Mouse (Mus musculus): ENCODE data around the gene Cass4. TPM values are rescaled to one million over a fixed set of nuclear protein-coding genes. Genes with fewer than 3 reads are reported as not detected.

The Cass4 gene
- 0.37 and 0.61 TPM in 2 replicates for polyA plus RNA-seq (2012; rRNA removed)

DNA sequence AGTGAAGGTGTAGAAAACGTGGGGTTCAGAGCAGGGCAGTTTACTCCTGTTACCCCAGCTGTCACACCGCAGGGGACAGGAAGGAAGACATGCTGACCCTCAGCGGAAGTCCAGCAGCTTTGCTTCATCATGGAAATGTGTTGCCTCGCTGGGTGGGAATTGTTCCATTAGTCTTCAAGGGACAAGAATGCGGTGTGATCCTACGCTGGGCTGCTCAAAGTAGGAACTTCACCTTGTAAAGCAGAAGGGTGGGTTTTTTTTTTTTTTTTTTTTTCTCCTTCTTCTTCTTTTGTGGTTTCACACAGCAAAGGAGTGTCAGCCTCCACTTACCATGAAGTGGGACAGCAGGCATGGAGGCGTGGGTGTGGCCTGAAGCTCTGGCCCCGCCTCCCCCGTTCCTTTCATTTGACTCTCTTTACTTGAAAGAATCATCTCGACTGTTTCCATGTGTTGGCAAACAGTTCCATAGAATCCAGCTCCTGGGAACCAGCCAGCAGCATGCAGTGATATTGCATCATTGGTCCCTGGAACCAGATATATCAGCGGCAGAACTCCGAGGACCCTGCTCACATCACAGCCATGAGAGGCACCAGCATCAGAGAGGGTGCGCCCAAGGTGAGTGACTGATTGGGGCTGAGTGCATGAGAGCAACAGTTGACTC is at the start of gene Cass4:
Gene Cass4, plus strand, starts transcription at position 404 of the 661 bp plus-strand sequence.
- Histone ChIP-seq H3K27ac (ENCODE audit: insufficient read depth, low read depth, low read length) (no peak within 1 kb of the TSS), H3K4me3 (ENCODE audit: low read depth, low read length) (peak within 1 kb of the TSS; percentile 40), H3K27me3 (ENCODE audit: control insufficient read depth, insufficient read depth, low read length) (no peaks in the 10 kb centered on the region), H3K36me3 (ENCODE audit: control insufficient read depth, insufficient read depth, low read length) (no peaks in the 10 kb centered on the region), H3K4me1 (ENCODE audit: control insufficient read depth, insufficient read depth, insufficient read length, low read length) (no peaks in the 10 kb centered on the region)
- 19% methylated on average over 13 of the region's 13 CpGs for WGBS
- TF ChIP-seq POLR2A (IDR thresholded peaks at IDR 0.05; ENCODE audit: low read depth, low read length) (no peak), CTCF (IDR thresholded peaks at IDR 0.05; ENCODE audit: extremely low read depth, insufficient read length, insufficient replicate concordance, low read depth, low read length) (no peak)

DNA sequence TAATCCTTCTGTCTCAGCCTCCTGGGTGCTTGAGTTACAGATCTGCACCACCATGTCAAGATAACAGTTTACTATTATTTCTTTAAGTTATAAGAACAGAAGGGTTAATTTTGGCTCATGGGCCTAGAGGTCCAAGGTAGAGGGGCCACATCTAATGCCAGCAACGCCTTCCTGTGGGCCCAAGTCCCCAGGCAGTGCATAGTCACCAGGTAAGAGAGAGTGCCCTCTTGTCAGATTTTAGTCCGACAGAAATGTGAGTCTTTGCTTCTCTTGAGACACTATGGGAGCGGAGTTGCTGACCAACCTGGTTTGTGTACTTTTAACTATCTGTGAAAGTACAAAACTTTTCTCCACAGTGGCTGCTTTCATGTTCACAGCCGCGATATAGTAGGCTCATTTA is 48.9 kb upstream of the Cass4 start:
- Histone ChIP-seq H3K27me3 (ENCODE audit: control insufficient read depth, insufficient read depth, low read length) (no peaks in the 10 kb centered on the region), H3K4me1 (ENCODE audit: control insufficient read depth, insufficient read depth, insufficient read length, low read length) (no peaks in the 10 kb centered on the region; the same call in 1 of the 2 replicates), H3K4me3 (ENCODE audit: low read depth, low read length) (no peak overlapping the region), H3K27ac (ENCODE audit: insufficient read depth, low read depth, low read length) (no peak overlapping the region), H3K36me3 (ENCODE audit: control insufficient read depth, insufficient read depth, low read length) (no peaks in the 10 kb centered on the region)
- TF ChIP-seq CTCF (IDR thresholded peaks at IDR 0.05; ENCODE audit: extremely low read depth, insufficient read length, insufficient replicate concordance, low read depth, low read length) (no peak), POLR2A (IDR thresholded peaks at IDR 0.05; ENCODE audit: low read depth, low read length) (no peak)
- 25% methylated on average over 5 of the region's 5 CpGs for WGBS

DNA sequence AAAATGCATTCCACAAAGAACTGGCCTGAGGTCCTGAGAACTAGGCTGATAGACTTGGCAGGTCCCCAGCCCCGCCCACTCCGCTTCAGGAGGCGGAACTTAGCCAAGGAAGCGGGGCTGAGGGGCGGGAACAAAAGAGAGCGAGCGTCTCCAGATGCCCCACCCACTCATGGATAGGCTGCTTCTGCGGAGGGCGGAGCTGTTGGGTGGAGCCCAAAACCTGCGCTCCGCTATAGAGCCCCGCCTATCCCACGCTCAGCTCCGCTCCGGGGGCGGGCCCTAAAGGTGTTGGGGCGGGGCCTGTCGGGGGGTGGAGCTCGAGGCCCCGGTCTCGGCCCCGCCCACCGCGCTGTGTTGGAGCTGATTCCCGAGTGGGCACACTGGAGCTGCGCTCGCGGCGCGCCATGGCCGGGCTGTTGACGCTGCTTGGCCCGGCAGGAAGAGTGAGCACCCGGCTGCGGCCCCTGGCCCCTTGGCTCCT is 48.3 kb upstream of the Cass4 start, which contains the start of gene Fam210b:
Gene Fam210b, plus strand, starts transcription at position 308 of the 481 bp plus-strand sequence.
- Histone ChIP-seq H3K27me3 (ENCODE audit: control insufficient read depth, insufficient read depth, low read length) (no peaks in the 10 kb centered on the region), H3K27ac (ENCODE audit: insufficient read depth, low read depth, low read length) (peak within 1 kb of the TSS; percentile 38; the same call in 1 of the 2 replicates), H3K36me3 (ENCODE audit: control insufficient read depth, insufficient read depth, low read length) (no peaks in the 10 kb centered on the region), H3K4me3 (ENCODE audit: low read depth, low read length) (peak within 1 kb of the TSS; percentile 97), H3K4me1 (ENCODE audit: control insufficient read depth, insufficient read depth, insufficient read length, low read length) (no peaks in the 10 kb centered on the region; the same call in 1 of the 2 replicates)
- under 1% methylated on average over 35 of the region's 35 CpGs for whole genome bisulfite sequencing
- TF ChIP-seq CTCF (IDR thresholded peaks at IDR 0.05; ENCODE audit: extremely low read depth, insufficient read length, insufficient replicate concordance, low read depth, low read length), result no peak
- peak; percentile 74; the same call in 1 of the 2 replicates for TF ChIP-seq POLR2A (IDR thresholded peaks at IDR 0.05; ENCODE audit: low read depth, low read length)

DNA sequence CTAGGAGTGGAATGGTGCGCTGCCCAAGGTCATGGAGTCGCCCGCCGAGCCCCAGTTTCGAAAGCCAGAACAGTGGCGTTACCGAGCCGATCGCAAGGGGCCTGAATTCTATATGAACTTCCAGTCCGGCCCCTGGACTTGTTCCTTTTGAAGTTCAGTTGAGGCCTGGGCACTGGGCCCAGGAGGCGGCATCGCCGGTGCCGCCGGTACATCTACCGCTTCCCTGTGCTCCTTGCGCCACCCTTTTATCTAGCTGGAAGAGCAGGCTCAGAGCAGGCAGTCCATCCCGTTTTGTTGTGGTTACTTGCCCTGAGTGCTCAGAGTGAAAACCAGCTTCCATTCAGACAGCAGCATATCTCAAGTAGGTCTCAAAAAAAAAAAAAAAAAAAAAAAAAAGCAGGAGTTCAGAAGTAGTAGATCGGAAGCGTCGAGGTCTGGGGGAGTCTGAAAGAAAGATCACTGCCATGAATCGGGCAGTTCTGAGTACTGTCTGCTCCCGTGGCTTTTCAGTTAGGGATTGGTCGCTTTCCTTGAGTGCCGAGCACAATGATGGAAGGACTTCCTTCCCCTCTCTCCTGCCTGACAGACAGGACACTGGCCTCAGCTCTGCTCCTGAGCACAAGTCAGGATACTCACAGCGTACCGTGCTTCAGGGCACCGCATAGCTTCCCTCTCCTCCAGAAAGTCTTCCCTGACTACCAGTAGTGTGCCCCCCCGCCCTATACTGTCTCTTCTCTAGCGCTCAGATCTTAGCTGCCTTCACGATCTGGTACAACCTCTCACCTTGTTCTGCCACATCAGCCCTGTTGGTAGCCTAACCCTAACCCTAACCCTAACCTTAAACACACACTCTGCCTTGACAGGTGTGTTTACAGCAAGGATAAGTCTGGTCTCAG is 47.3 kb upstream of the Cass4 start:
- H3K27me3 ChIP-seq (ENCODE audit: control insufficient read depth, insufficient read depth, low read length), result no peaks in the 10 kb centered on the region
- WGBS, result 15% methylated on average over 31 of the region's 31 CpGs
- TF ChIP-seq CTCF (IDR thresholded peaks at IDR 0.05; ENCODE audit: extremely low read depth, insufficient read length, insufficient replicate concordance, low read depth, low read length), result no peak
- no peak for TF ChIP-seq POLR2A (IDR thresholded peaks at IDR 0.05; ENCODE audit: low read depth, low read length)
- peak overlapping the region; percentile 97 for H3K4me3 ChIP-seq (ENCODE audit: low read depth, low read length)
- H3K27ac ChIP-seq (ENCODE audit: insufficient read depth, low read depth, low read length), result no peak overlapping the region
- H3K36me3 ChIP-seq (ENCODE audit: control insufficient read depth, insufficient read depth, low read length), result no peaks in the 10 kb centered on the region
- H3K4me1 ChIP-seq (ENCODE audit: control insufficient read depth, insufficient read depth, insufficient read length, low read length), result peaks cover 2% of the 10 kb centered on the region

DNA sequence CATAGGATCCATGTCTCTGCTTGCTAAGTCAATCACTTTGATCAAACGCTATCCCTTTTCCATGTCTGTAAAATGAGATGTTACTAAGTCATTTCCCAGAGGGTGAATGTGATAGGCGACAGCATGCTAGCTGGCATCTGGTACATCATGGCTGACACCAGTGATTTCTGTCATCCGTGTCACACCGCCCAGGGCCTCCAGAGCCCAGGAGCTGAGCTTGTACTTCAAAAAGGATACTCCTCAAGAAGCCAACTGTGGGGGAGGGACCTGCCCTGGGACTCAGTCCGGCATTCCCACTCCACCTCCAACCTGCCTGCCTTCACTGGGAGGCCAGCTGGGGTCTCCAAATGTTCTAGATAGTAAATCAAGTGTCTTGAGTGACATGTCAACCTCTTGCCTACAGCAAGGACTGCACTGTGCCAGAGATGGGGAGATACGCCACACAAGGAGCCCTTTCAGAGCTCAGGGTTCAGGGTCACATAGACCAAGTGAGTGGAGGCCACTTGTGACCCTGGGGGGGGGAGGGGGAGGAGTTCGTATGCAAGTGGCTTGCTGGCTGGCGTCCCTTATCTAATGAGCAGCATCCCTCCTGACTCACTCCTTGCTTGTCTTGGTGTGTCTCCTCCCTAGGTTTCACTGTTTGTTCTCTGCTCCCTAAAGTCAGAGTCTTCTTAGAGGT is 46.5 kb upstream of the Cass4 start:
- Histone ChIP-seq H3K4me1 (ENCODE audit: control insufficient read depth, insufficient read depth, insufficient read length, low read length) (peaks cover 2% of the 10 kb centered on the region), H3K27me3 (ENCODE audit: control insufficient read depth, insufficient read depth, low read length) (no peaks in the 10 kb centered on the region), H3K27ac (ENCODE audit: insufficient read depth, low read depth, low read length) (no peak overlapping the region), H3K36me3 (ENCODE audit: control insufficient read depth, insufficient read depth, low read length) (no peaks in the 10 kb centered on the region), H3K4me3 (ENCODE audit: low read depth, low read length) (no peak overlapping the region)
- no peak for TF ChIP-seq POLR2A (IDR thresholded peaks at IDR 0.05; ENCODE audit: low read depth, low read length)
- no peak for TF ChIP-seq CTCF (IDR thresholded peaks at IDR 0.05; ENCODE audit: extremely low read depth, insufficient read length, insufficient replicate concordance, low read depth, low read length)
- 82% methylated on average over 8 of the region's 8 CpGs for WGBS

DNA sequence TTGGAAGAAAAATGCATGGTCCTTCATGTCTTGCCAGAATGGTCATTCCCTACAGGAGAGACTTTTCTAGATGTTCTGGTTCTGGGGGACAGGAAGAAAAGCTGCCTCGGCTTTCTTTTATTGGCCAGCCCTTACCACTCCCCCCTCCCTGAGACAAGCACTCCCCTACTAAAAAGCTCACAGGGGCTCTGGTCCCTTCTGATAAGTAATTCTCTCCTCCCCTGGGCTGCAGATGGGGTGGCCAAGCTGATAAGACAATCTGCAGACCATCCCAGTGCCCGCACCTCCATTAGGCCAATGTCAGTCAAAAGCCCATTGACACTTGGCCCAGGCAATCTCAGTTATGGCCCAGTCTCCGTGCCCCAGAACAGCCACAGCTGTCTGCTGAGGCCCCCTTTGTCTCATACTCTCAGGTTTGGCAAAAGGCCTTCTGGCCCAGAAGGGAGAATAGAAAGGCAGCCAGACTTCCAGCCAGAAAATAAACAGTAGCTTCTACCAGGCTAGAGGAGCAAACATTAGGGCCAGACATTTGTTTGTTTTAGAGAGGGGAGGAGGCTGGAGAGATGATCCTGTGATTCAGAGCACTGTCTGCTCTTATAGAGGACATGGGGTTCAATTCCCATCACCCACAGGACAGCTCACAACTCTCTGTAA is 45.2 kb upstream of the Cass4 start:
- H3K36me3 ChIP-seq (ENCODE audit: control insufficient read depth, insufficient read depth, low read length), result peaks cover 5% of the 10 kb centered on the region
- TF ChIP-seq CTCF (IDR thresholded peaks at IDR 0.05; ENCODE audit: extremely low read depth, insufficient read length, insufficient replicate concordance, low read depth, low read length) (no peak), POLR2A (IDR thresholded peaks at IDR 0.05; ENCODE audit: low read depth, low read length) (no peak)
- no peak overlapping the region for H3K4me3 ChIP-seq (ENCODE audit: low read depth, low read length)
- no peaks in the 10 kb centered on the region for H3K27me3 ChIP-seq (ENCODE audit: control insufficient read depth, insufficient read depth, low read length)
- WGBS, result 52% methylated on average over 3 of the region's 3 CpGs
- peaks cover 2% of the 10 kb centered on the region for H3K4me1 ChIP-seq (ENCODE audit: control insufficient read depth, insufficient read depth, insufficient read length, low read length)
- no peak overlapping the region for H3K27ac ChIP-seq (ENCODE audit: insufficient read depth, low read depth, low read length)

Measured in small intestine, adult 2 months (tissue).